33 mouse cellular contexts compared by ENCODE assay signal in the genomic region with DNA sequence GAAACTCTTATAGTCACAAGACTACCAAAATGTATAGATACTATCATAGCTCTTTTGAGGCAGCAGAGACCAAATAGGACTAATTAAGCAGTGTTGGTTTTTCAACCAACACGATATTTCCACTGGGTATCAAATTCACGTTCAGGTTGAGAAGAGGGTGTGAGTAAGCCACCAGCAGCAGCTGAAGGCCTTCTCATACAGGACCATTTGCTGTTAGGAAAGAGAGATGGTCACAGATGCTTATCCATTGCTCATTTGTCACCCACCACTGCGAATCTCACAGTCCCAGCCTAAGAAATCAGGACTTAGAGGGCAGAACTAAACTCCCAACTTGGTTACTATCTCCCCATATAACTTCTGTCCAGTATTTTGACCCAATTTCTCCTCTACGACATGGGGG.
"Had no signal": no experiment of that assay in that cellular context is flagged by ENCODE, and none has a peak within 500 bp of the region (broad histone marks: within the 10 kb centered on the region; RNA-seq: fewer than 3 reads in every experiment).

No protein-coding gene starts in this region.

- DNase-seq: heart, postnatal 14 days; heart, postnatal 36 days; heart, postnatal 4 days; kidney, adult 18-20 months; kidney, adult 8-10 months; kidney, adult 9 months; kidney, postnatal 10 days; kidney, postnatal 14 days; kidney, postnatal 25 days; kidney, postnatal 36 days; kidney, postnatal 4 days; layer of hippocampus, adult 9-11 months; layer of hippocampus, postnatal 36 days had no signal

- ATAC-seq: hindbrain, embryonic 16.5 days; inflammation-experienced regulatory T-cells, adult 6 months; intestine, embryonic 15.5 days; intestine, embryonic 16.5 days; intestine, postnatal 0 days had no signal

- H3K4me1 ChIP-seq: hindbrain, embryonic 10.5 days; hindbrain, embryonic 15.5 days; intestine, embryonic 15.5 days; kidney, embryonic 15.5 days had no signal

- H3K9ac ChIP-seq: heart, embryonic 12.5 days; heart, embryonic 13.5 days; heart, embryonic 15.5 days; hindbrain, embryonic 12.5 days; hindbrain, embryonic 13.5 days; hindbrain, embryonic 14.5 days; hindbrain, embryonic 15.5 days; intestine, embryonic 15.5 days; kidney, embryonic 15.5 days had no signal

- H3K4me2 ChIP-seq: heart, embryonic 11.5 days; heart, embryonic 12.5 days; heart, embryonic 13.5 days; heart, embryonic 15.5 days; hindbrain, embryonic 12.5 days; hindbrain, embryonic 13.5 days; hindbrain, embryonic 14.5 days; hindbrain, embryonic 15.5 days; intestine, embryonic 15.5 days; kidney, embryonic 15.5 days had no signal

- H3K36me3 ChIP-seq: heart, embryonic 15.5 days; hindbrain, embryonic 10.5 days; hindbrain, embryonic 12.5 days; hindbrain, embryonic 13.5 days; hindbrain, embryonic 15.5 days; intestine, embryonic 15.5 days; kidney, embryonic 15.5 days had no signal

- H3K4me3 ChIP-seq: heart, embryonic 10.5 days; heart, embryonic 12.5 days; heart, embryonic 13.5 days; heart, embryonic 15.5 days; hindbrain, embryonic 10.5 days; hindbrain, embryonic 12.5 days; hindbrain, embryonic 13.5 days; hindbrain, embryonic 15.5 days; intestine, embryonic 15.5 days; kidney, embryonic 15.5 days; layer of hippocampus, adult 2 months; left cerebral cortex, adult 2 months had no signal

- H3K27ac ChIP-seq: heart, embryonic 10.5 days; heart, embryonic 13.5 days; heart, embryonic 15.5 days; hindbrain, embryonic 10.5 days; hindbrain, embryonic 12.5 days; hindbrain, embryonic 13.5 days; hindbrain, embryonic 14.5 days; hindbrain, embryonic 15.5 days; hindbrain, postnatal 0 days; intestine, embryonic 15.5 days; kidney, embryonic 15.5 days; kidney, postnatal 0 days; layer of hippocampus, adult 2 months; left cerebral cortex, adult 2 months had no signal

- H3K27me3 ChIP-seq: heart, embryonic 12.5 days; heart, embryonic 13.5 days; heart, embryonic 15.5 days; hindbrain, embryonic 12.5 days; hindbrain, embryonic 13.5 days; hindbrain, embryonic 15.5 days; intestine, embryonic 15.5 days; kidney, embryonic 15.5 days had no signal

- H3K9me3 ChIP-seq: heart, embryonic 10.5 days; heart, embryonic 12.5 days; heart, embryonic 13.5 days; heart, embryonic 15.5 days; hindbrain, embryonic 10.5 days; hindbrain, embryonic 12.5 days; hindbrain, embryonic 13.5 days; hindbrain, embryonic 15.5 days; intestine, embryonic 15.5 days; kidney, embryonic 15.5 days had no signal
